Comparison of ENCODE assay signal across 17 mouse cellular contexts in genomic region chr9:119064296-119064695, GRCm38 (mm10). TPM values are rescaled to one million over a fixed set of nuclear protein-coding genes. Genes with fewer than 3 reads are reported as not detected.
DNase-seq lines count a peak whose midpoint lies in the region; ATAC-seq lines count a peak whose summit lies in the region.
"Had no signal": no experiment of that assay in that cellular context is flagged by ENCODE, and none has a peak within 500 bp of the region (broad histone marks: within the 10 kb centered on the region; RNA-seq: fewer than 3 reads in every experiment).

No protein-coding gene starts in this region.

- no peak overlapping the region for H3K9ac ChIP-seq in kidney, embryonic 15.5 days
- H3K9ac ChIP-seq: embryonic facial prominence, embryonic 15.5 days; forebrain, embryonic 12.5 days; hindbrain, embryonic 15.5 days; midbrain, embryonic 13.5 days had no signal

- DNase-seq in kidney, adult 8-10 months, result no peak
- DNase-seq in thymus, postnatal 14 days, result peak; percentile 12
- DNase-seq in thymus, postnatal 36 days, result no peak
- DNase-seq in gastrocnemius, adult 8-10 months (ENCODE audit: low spot score in 2 of 2), result no peak
- no peak for DNase-seq in layer of hippocampus, adult 8-10 months (ENCODE audit: low spot score in 2 of 2)
- DNase-seq: adrenal gland, adult 2 months; cerebellum, adult 8-10 months; thymus, adult 2 months had no signal

- no peak for ATAC-seq in kidney, embryonic 15.5 days (replicated peaks; ENCODE audit: low FRiP score)
- ATAC-seq in common myeloid progenitor, adult 5-6 weeks (replicated peaks; ENCODE audit: low read depth, poor library complexity, severe bottlenecking), result peak; percentile 52; the same call in 1 of the 2 replicates
- ATAC-seq in frontal cortex, adult (ENCODE audit: low TSS enrichment), result no peak
- ATAC-seq: midbrain, embryonic 13.5 days had no signal

- no peaks in the 10 kb centered on the region for H3K9me3 ChIP-seq in kidney, embryonic 15.5 days (replicated peaks)
- H3K9me3 ChIP-seq: embryonic facial prominence, embryonic 15.5 days; forebrain, embryonic 12.5 days; hindbrain, embryonic 15.5 days; midbrain, embryonic 13.5 days had no signal

- no peaks in the 10 kb centered on the region for H3K36me3 ChIP-seq in kidney, embryonic 15.5 days
- H3K36me3 ChIP-seq: embryonic facial prominence, embryonic 15.5 days; forebrain, embryonic 12.5 days; hindbrain, embryonic 15.5 days; midbrain, embryonic 13.5 days had no signal

- no peak overlapping the region for H3K4me2 ChIP-seq in kidney, embryonic 15.5 days
- H3K4me2 ChIP-seq: embryonic facial prominence, embryonic 15.5 days; forebrain, embryonic 12.5 days; hindbrain, embryonic 15.5 days; midbrain, embryonic 13.5 days had no signal

- 71% methylated on average over 4 of the region's 4 CpGs for WGBS in kidney, embryonic 15.5 days

- no peaks in the 10 kb centered on the region for H3K27me3 ChIP-seq in kidney, embryonic 15.5 days
- H3K27me3 ChIP-seq: embryonic facial prominence, embryonic 15.5 days; hindbrain, embryonic 15.5 days had no signal

- H3K4me3 ChIP-seq in kidney, embryonic 15.5 days (replicated peaks), result no peak overlapping the region
- H3K4me3 ChIP-seq: embryonic facial prominence, embryonic 15.5 days; forebrain, embryonic 12.5 days; hindbrain, embryonic 15.5 days; layer of hippocampus, adult 2 months; left cerebral cortex, adult 2 months; midbrain, embryonic 13.5 days had no signal

- 0 out of 2 replicates have a peak overlapping the region, but pooled peaks have one; percentile 54 for H3K27ac ChIP-seq in kidney, embryonic 15.5 days
- H3K27ac ChIP-seq: embryonic facial prominence, embryonic 15.5 days; forebrain, embryonic 12.5 days; hindbrain, embryonic 15.5 days; layer of hippocampus, adult 2 months; left cerebral cortex, adult 2 months; midbrain, embryonic 13.5 days had no signal

- peaks cover 34% of the 10 kb centered on the region for H3K4me1 ChIP-seq in kidney, embryonic 15.5 days
- H3K4me1 ChIP-seq: hindbrain, embryonic 15.5 days; midbrain, embryonic 13.5 days had no signal

RNA-seq across cellular contexts. Expression of gene Vill, which starts 11.7 kb away (rescaled TPM):
- 36.4 and 46.2 TPM in 2 replicates for polyA plus RNA-seq in kidney, embryonic 15.5 days (2015; fragmentation: Nextera tagmentation; extraction: Ambion mirVana)
- 33.9 and 36.3 TPM in 2 replicates for total RNA-seq in common myeloid progenitor, adult 5-6 weeks (2017)
- under 1 TPM; 0.22 to 0.54 (median 0.37) TPM for total RNA-seq in gastrocnemius, adult 8-10 months (2022)
- total RNA-seq in layer of hippocampus, adult 8-10 months (2022), result 1 to 10 TPM in 3 of 4 experiments, under 1 TPM in 1; 0.99 to 4.4 (median 3.1) TPM

RNA-seq across cellular contexts. Expression of gene Plcd1, which starts 29.0 kb away (rescaled TPM):
- polyA plus RNA-seq in kidney, embryonic 15.5 days (2015; fragmentation: Nextera tagmentation; extraction: Ambion mirVana), result 20.0 and 20.1 TPM in 2 replicates
- total RNA-seq in common myeloid progenitor, adult 5-6 weeks (2017), result not detected in 2 replicates
- total RNA-seq in gastrocnemius, adult 8-10 months (2022), result 1 to 10 TPM; 4.2 to 7.8 (median 6.3) TPM
- 10 to 100 TPM in 3 of 4 experiments, 1 to 10 TPM in 1; 9.7 to 13.7 (median 12.2) TPM for total RNA-seq in layer of hippocampus, adult 8-10 months (2022)

RNA-seq across cellular contexts. Expression of gene Dlec1, which starts 38.0 kb away (rescaled TPM):
- polyA plus RNA-seq in kidney, embryonic 15.5 days (2015; fragmentation: Nextera tagmentation; extraction: Ambion mirVana), result 2.6 and 6.2 TPM in 2 replicates
- not detected in 2 replicates for total RNA-seq in common myeloid progenitor, adult 5-6 weeks (2017)
- not detected for total RNA-seq in gastrocnemius, adult 8-10 months (2022)
- total RNA-seq in layer of hippocampus, adult 8-10 months (2022), result 10 to 100 TPM in 1 of 4 experiments, 1 to 10 TPM in 3; 2.9 to 10.3 (median 3.9) TPM
